Mouse (Mus musculus) hematopoietic stem cell, adult 5-6 weeks (primary cell): Measurements from ENCODE around the gene Hist1h2bg. TPM values are rescaled to one million over a fixed set of nuclear protein-coding genes. Genes with fewer than 3 reads are reported as not detected.
"Not testable (repeated sequence)": the region's sequence is repeated elsewhere in the genome, so short reads cannot be mapped to it uniquely, and the experiment has no call there.

Experiments used
- ATAC-seq, 2 experiments: fragments of 125-278 bp in 1 of 2; replicated peaks in 1 of 2; 2 replicates each; pipeline ENCODE4 v1.8.0; 2016 to 2017; ENCODE audit warnings: inconsistent platforms in 2 of 2, mild to moderate bottlenecking in 2 of 2, moderate number of reproducible peaks in 2 of 2, low read depth in 1 of 2, moderate TSS enrichment in 1 of 2; ENCODE audit not compliant: low FRiP score in 2 of 2, poor library complexity in 2 of 2, severe bottlenecking in 2 of 2, insufficient read depth in 1 of 2, low TSS enrichment in 1 of 2
- total RNA-seq: library from RNA; stranded (forward); fragments of 172-1452, 232-1000 nt; gene quantifications from 2 replicates; pipeline ENCODE4 v1.2.3, GENCODE M21; 2017

Gene Hist1h2bg
- total RNA-seq, 1 experiment from 2014 or later: 765 TPM

GRCm38 (mm10) chr13:23554925-23555838, 16.0 kb upstream of the Hist1h2bg start:
- peak; percentile 51 to 63 for ATAC-seq

- ATAC-seq: peak; percentile 51 to 56
Observed at GRCm38 (mm10) chr13:23555839-23556416, 15.3 kb upstream of the Hist1h2bg start.

- ATAC-seq: no peak
Observed at GRCm38 (mm10) chr13:23556906-23557305, 14.3 kb upstream of the Hist1h2bg start.

GRCm38 (mm10) chr13:23560699-23561098, 10.5 kb upstream of the Hist1h2bg start:
- not testable (repeated sequence) for ATAC-seq

- peak in 1 of 2 experiments; percentile 38; a peak in 3 of 4 replicates for ATAC-seq
Observed at GRCm38 (mm10) chr13:23561531-23561882, 9.7 kb upstream of the Hist1h2bg start.

- ATAC-seq: peak; percentile 89 to 94
Observed at GRCm38 (mm10) chr13:23561883-23562659, 9.1 kb upstream of the Hist1h2bg start, which contains the start of gene Hist1h3e. Hist1h3e (minus strand) TSS chr13:23562369.

GRCm38 (mm10) chr13:23562699-23563462, 8.3 kb upstream of the Hist1h2bg start:
- ATAC-seq: peak; percentile 50 to 58; a peak in 3 of 4 replicates

- no peak for ATAC-seq
Observed at GRCm38 (mm10) chr13:23564482-23564881, 6.7 kb upstream of the Hist1h2bg start.

- ATAC-seq: not testable (repeated sequence)
Observed at GRCm38 (mm10) chr13:23570261-23571021, 755 bp upstream of the Hist1h2bg start.

- ATAC-seq: peak; percentile 3 to 6; a peak in 1 of 4 replicates
Observed at GRCm38 (mm10) chr13:23571504-23572217, 465 bp downstream of the Hist1h2bg start.

GRCm38 (mm10) chr13:23572218-23573033, 1.2 kb downstream of the Hist1h2bg start:
- no peak for ATAC-seq

- ATAC-seq: not testable (repeated sequence)
Observed at GRCm38 (mm10) chr13:23573034-23573897, 2.1 kb downstream of the Hist1h2bg start.

GRCm38 (mm10) chr13:23573898-23574524, 2.8 kb downstream of the Hist1h2bg start, which contains the start of the genes Hist1h2bf and Hist1h2ad:
Hist1h2bf (minus strand) TSS chr13:23574196.
Hist1h2ad (plus strand) TSS chr13:23574381.
- ATAC-seq: peak; percentile 82 to 83
